Mouse (Mus musculus): Measurements from ENCODE around the gene Mprip.
"Not testable (repeated sequence)": the region's sequence is repeated elsewhere in the genome, so short reads cannot be mapped to it uniquely, and the experiment has no call there.

Mprip gene

DNA sequence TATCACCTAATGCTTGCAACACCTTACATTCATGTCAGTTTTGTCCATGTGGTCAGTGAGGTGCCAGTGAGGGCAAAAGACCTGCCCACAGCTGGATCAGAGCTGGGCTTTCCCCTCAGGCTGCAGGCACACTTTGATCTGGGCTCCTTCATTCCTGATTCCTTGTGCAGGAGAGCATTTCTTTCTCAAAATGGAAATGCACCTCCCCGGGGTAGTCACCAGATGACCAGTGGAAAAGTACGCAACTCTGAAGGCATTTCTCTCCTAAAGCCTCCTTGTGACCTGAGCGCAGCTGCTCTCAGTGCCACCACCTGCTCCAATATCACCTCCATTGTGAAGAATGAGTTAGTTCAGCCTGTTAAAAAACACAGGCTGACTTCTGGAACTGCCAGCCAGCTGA, at the start of gene Mprip:
TSS of gene Mprip (plus strand) at position 301 of the 400 bp plus-strand sequence.
- no peak for DNase-seq (ENCODE audit: low spot score)

DNA sequence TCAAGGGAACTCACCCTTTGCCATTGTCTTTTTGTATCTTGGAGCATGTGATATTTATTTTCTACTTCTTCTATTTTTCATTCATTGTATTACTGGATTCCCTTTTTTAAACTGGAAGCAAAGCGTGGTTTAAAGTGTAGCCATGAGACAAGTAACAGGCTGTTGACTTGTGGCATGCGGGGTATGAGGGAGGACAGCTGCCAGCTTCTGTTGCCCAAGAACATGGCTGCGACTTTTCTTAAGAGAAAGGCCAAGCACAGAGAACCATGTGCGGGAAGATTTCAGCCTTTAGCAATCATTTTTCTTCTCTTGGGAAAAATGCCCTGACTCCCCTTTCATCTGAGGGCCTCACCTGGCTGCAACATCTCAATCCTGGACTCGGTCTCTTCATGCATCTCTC, 49.5 kb upstream of the Mprip start:
- DNase-seq (ENCODE audit: low spot score) = no peak

DNA sequence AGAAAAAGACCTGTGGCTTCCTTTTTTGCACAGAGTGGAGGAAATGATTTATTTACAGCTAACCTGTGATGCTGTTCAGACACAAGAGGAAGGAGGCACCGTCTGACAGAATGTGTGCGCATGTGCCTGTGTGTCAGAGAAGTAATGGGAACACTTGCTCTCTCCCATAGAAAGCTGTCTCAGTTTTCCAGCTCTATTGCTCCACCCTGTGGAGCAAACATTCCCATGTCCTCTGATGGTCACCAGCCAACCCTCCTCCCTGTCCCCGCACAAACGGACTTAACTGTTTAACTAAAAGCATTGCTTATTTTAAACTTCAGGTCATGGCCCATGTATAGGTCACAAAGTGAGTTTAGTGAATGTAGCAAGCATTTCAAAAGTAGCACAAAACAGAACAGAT, 47.0 kb upstream of the Mprip start:
- no peak for DNase-seq (ENCODE audit: low spot score)

DNA sequence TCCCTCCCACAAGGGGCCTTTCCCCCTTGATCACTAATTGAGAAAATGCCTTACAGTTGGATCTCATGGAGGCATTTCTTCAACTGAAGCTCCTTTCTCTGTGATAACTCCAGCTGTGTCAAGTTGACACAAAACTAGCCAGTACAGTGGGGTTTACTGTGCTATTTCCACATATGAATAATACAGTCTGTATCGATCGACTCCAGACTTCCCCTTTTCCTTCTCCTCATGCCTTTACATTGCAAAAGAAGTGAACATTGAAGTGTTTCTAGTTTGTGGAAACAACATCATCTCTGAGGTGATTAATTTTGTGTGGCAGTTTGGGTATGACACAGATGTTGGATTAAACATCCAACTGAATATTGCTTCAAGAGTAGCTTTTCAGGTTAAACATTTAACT, 44.1 kb upstream of the Mprip start:
- not testable (repeated sequence) for DNase-seq (ENCODE audit: low spot score)

DNA sequence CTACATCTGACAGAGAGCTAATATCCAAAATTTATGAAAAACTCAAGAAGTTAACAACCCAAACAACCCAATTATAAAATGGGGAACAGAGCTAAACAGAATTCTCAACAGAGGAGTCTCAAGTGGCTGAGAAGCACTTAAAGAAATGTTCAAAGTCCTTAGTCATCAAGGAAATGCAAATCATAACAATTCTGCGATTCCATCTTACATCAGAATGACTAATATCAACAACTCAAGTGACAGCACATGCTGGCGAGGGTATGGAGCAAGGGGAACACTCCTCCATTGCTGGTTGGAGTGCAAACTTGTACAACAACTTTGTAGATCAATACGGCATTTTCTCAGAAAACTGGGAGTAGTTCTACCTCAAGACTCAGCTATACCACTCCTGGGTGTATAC, 38.9 kb upstream of the Mprip start:
- DNase-seq (ENCODE audit: low spot score) = no peak

DNA sequence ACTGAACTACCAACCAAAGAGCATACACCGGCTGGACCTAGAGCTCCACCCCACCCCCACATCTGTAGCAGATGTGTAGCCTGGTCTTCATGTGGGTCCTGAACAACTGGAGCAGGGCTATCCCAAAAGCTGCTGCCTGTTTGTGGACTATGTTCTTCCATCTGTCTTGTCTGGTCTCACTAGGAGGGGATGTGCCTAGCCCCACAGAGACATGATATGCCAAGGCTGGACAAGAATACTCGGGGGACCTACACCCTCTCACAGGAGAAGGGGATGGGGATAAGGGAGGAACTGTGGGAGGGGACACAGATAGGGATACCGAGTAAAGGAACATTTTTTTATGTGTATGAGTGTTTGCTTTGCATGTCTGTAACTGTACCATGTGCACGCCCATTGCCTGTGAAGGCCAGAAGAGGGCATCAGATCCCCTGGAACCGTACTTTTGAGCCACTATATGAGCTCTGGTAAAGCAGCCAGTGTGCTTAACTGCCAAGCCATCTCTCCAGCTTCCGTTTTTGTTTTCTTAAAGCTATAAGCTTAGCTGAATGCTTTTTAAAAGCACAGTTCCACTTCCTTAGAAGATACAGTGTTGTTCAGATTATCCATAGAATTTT, 37.0 kb upstream of the Mprip start:
- DNase-seq (ENCODE audit: low spot score) = peak; percentile 63

DNA sequence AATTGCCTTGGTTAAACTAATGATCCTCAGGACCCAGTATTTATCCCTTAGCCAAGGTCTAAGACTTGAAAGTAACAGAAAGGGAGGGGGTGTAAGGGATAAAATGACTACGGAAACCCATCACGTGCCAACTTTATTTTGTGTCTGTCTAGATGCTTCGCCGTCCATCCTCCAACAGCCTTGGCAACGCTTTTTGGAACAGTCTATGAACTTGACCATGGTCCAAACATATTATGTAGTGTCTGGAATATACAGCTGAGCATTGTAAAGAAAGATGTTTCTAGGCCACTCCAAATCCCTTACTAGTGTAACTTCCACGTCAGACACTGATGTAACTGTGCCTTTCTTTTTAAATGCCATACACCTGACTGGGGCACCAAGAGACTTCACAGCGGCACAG, 34.9 kb upstream of the Mprip start:
- DNase-seq (ENCODE audit: low spot score) = no peak

DNA sequence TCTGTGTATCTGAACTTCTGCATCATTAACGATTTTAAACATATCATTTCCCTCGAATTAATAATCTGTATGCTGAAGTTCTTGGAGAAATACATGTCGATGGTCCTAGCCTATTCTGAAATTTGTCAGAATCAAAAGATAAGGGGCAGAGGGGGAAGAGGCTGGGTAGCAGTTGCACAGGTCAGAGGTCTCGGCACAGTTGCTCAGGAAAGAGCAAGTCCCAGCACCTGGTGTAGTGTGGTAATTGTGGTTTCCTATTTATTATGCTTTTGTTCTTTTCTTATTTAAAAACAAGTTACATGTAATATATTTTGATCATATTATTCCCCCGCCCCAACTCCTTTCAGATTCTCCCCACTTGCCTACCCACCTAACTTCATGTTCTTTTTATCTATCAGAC, 32.9 kb upstream of the Mprip start:
- DNase-seq (ENCODE audit: low spot score) = no peak

DNA sequence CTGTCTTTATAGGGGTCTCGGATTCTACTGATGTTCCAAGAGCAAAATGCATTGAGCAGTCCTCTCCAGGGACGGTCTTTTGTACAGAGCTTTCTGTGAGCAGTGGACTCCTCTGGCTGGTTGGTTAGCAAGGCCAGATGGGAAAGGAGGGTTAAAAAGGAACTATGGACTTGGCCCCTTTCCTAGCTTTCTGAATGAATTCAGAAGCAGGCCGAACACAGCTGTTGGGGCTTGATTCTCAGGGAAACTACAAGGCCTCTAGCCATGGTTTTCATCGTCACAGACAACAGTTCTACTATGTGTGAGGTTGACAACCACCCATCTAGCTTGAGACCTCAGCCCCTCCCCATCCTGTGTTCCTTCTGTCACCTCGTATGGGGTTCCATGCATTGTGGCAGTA, 31.2 kb upstream of the Mprip start:
- DNase-seq (ENCODE audit: low spot score) = no peak

DNA sequence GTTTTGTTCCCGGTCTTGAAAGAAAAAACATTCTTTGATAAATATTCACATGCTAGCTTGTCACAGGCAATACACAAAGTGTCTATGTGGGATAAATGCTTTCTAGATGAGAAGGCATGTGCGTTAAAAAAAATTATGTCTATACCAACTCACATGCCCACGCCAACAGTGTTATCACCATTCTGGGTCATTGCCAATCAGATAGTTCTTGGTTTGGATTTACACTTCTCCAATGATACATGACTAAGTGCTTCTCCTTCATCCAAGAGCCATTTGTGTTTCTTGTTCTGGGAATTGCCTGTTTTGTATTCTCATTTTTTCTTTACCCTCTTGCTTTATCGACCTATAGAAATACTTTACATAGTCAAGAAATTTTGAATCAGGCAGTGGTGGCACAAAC, 29.1 kb upstream of the Mprip start:
- no peak for DNase-seq (ENCODE audit: low spot score)

DNA sequence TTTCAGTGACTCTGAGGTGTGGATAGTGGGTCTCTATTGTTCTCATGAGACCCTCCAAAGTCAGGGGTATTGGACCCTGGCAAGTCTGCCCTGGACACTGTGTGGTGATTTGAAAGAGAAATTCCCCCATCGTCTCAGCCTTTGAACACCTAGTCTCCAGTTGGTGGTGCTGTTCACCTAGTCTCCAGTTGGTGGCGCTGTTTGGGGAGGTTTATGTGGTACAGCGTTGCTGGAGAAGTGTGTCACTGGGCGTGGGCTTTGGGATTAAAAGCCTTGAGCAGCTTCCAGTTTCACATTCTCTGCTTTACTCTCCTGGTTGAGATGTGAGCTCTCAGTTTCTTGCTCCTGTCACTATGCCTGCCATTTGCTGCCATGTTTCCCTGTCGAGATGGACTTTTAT, 28.1 kb upstream of the Mprip start:
- DNase-seq (ENCODE audit: low spot score) = peak; percentile 77

DNA sequence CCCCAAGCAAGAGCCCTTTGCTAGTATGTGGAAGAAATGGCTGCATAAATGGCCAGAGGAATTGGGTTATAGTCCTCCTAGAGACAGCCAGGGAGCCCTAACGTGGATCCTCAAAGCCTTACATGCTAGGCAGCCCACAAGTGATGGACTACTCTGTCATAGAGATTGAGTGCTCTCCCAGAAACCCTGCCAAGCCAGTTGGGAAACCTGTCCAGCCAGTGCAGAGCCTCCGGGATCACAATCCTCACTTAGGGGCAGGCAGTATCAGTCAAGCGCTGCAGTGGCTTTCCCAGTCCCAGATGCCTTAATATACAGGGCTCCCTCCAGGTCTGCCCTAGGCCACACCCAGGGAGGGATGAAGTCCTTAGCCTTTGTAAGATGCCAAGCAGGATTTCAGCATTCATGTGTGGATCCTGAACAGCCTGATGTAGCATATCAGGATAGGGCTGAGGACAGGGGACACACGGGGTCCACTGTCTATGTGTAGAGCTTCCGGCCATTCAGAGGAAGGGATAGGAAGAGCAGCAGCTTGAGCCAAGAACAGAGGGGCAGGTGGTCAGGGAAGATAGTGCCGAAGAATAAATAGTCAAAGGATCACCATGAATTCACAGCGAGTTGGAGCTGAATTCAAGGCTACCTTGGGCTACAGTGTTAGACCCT, 27.0 kb upstream of the Mprip start:
- no peak for DNase-seq (ENCODE audit: low spot score)

DNA sequence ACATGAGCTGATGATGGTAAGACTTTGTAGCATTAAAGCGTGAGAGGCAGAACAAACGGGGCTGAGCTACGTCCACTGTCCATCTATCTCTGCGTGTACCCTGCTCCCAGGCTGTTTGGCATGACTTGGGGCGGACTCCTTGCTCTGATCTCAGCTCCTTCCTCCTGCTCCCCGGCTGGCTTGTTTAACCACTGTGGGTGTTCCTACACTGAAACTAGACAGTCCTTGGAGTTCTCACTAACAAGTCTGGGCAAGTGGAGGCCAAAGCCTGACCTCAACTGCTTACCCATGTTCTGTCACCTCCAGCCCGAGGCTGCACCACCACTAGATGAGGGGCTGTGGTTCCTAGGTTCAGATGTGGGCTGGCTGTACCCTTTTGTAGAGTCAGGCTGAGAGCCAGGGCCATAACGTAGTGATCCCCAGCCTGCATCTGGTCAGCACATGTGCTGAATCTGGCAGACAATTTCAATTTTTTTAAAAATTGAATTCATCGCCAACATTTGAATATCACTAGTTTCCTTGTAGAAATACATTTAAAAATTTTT, 25.8 kb upstream of the Mprip start:
- DNase-seq (ENCODE audit: low spot score) = no peak

DNA sequence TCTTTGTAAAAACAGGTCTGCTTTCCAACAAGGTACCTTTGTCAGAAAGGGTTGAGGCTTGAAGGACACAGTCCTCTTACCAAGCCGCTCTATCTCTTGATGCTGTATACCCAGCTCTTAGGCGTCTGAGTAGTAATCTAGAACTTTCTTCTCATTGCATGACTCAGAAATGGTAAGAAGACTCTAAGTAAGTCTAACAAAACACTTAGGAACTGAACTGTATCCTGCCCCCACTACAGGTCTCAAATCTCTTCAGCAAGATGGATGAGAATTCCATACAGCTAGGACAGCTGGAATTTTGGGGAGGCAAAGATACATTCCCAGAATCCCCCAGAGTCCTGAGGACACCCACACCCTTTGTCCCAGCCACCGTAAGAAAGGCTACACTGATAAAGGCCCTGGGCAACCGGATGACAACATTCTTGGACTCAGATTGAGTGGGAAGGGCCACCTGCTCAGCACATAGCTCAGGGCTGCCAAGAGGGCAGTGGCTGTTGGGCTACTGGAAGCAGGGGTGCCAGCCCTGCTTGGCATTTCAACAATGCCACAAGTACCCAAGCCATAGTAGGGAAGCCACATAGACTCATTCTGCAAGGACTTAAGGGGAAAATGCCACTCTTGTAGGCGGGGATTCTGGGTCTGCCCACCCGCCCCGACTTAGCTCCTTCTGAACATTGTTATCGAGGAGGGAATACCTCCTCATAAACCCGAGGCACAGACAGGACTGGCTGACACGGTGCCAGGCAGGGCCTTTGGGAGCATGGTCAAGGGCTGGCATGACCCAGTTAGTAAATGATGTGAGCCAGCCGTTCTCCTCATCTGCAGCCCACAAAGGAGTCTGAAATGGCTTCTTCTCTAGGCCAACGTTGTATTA, 25.0 kb upstream of the Mprip start:
- no peak for DNase-seq (ENCODE audit: low spot score)

DNA sequence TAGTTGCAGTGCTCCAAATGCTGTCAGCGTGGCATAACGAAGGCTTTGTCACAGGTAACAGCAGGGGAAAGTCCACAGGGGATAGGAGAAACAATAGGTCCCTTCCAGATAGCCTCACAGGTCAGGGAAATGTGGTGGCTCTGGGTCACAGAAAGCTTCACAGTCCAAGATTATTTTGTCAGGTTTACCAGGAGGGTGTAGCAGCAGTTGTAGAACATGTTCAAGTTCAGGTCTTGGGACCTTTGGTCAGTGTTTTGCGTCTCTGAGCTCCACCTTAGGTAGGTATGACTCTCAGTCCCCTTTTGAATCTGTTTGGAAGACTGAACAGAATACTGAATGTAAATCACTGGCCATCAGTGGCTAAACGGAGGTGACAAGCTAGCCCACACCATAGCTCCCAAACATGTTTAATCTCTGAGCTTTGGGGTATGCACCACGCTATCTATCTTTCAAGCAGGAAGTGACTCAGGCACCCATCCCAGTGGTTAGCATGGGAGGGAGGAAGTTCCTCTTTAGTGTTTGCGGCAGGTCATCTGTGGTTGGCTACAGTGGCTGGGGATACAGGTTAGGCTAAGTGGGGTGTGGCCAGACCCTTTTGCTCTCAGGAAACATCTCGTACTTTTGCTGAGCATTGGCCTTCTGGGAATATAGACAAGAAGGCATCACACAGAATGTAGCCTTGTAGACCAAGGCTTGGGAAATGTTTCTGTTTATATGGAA, 24.2 kb upstream of the Mprip start:
- DNase-seq (ENCODE audit: low spot score) = no peak

DNA sequence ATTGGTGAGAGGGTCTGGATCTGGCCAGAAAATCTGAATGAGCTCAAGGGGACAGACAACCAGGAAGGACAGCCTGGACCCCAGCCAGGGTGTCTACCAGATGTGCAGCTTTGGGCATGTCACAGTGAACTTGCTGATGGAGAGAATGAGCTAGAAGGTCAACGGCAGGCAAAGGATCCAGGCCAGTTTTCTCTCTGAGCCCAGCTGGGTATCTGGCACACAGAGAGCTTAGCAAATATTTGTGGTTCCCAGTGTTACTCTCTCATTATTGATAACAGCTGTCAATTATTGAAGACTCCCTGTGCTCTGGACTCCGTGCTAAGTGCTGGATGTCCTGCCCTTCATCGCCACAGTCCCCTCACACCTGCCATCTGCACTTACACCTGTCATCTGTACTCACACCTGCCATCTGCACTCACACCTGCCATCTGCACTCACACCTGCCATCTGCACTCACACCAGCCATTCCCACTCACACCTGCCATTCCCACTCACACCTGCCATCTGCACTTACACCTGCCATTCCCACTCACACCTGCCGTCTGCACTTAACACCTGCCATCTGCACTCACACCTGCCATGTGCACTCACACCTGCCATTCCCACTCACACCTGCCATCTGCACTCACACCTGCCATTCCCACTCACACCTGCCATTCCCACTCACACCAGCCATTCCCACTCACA, 21.0 kb upstream of the Mprip start:
- DNase-seq (ENCODE audit: low spot score) = no peak

DNA sequence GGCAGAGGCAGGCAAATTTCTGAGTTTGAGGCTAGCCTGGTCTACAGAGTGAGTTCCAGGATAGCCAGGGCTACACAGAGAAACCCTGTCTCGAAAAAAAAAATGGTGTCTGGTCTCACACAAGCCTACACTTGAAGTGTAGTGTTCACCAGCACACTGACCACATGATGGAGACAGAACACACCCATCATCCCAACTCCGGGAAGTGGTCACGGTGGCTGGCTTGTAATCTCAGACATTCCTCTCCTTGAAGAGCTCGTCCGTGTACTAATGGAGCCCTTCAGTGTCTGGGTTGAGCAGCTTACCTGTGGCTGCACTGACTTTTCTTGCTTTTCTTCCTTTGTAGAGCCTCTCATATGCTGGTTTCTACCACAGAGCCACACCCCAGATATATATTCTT, 19.9 kb upstream of the Mprip start:
- DNase-seq (ENCODE audit: low spot score) = no peak

DNA sequence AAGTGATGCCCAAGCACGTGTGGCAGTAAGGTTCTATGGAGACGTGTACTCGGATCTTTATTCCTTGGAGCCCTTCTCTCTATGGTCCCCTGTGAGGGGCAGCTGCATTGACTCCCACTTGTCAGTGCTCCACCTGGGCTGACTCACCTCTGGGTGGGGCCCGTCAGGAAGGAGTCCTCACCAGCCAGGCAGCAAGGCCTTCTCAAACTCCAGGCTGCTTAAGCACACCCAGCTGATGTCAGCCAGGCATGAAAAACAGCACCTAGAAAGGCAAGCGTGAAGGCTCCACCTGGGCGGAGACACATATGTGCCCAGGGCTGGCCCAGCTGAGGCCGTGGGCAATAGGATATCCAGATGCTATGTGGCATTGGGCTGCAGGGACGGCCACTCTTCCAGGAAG, 18.7 kb upstream of the Mprip start:
- no peak for DNase-seq (ENCODE audit: low spot score)

DNA sequence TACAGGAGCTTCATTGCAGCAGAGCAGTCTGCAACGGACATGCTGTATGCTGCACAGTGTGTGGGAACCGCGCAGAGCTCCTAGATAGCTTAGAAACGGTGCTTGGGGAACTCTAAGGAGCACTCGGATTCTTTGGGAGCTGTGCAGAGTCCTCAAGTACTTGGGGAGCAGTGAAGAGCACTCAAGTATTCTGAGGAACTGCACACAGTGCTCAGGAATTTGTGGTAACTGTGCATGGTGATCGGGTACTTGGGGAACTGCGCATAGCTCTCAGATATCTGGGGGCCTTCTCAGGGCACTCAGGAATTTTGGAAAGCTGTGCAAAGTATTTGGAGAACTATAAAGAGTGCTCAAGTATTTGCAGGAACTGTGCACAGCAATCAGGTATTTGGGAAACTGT, 16.1 kb upstream of the Mprip start:
- DNase-seq (ENCODE audit: low spot score) = no peak

DNA sequence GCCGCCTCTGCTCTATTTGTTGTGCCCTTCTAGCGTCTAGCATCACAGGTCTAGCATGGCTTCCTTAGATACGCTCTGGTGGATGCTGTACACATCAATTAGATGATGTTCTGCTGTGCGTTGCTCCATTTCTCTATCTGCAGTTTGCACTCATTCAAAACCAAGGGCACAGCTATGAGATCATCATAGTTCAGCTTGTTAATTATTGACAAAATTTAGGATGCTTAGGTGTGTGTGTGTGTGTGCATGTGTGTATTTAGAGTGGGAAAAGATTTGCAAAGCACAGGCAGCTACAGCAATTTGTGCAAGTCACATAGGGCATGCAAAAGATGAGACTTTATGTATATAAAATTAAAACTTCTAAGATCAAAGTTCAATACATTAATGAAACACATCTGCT, 12.0 kb upstream of the Mprip start:
- no peak for DNase-seq (ENCODE audit: low spot score)

DNA sequence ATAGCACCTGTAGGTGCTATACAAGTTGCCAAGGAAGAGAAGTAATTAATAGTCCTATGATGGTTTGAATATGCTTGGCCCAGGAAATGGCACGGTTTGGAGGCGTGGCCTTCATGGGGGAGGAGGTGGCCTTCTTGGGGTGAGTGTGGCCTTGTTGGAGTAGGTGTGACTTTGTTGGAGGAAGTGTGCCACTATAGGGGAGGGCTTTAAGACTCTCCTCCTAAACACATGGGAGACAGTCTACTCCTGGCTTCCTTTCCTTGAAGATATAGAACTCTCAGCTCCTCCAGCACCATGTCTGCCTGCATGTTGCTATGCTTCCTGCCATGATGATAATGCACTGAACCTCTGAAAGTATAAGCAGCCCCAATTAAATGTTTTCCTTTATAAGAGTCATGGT, 8.1 kb upstream of the Mprip start:
- DNase-seq (ENCODE audit: low spot score) = no peak

DNA sequence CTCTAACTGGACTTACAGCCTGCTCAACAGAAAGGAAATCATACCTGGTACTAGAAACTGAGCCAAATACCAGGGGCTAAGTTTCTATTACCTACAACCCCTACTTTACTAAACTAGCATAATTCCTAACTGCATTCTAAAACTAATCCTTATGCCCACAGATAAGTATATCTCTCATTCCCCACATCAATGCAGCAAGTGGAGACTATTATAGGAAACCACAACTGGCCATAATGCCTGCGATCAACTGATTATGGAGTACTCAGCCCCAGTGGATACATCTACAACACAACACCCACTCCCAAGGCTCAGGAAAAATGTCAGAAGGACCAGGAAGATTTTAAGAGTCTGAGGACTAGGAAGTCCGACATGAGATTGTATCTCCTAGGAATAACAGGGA, 7.6 kb upstream of the Mprip start:
- DNase-seq (ENCODE audit: low spot score) = no peak

Measured in testis, postnatal 10 days (tissue).